Mouse (Mus musculus) hindbrain, embryonic 12.5 days (tissue): ENCODE measurements around the gene Mip. TPM values are rescaled to one million over a fixed set of nuclear protein-coding genes. Genes with fewer than 3 reads are reported as not detected.

Experiments
- ATAC-seq: fragments of 200-750 bp; cut with Nextera tagmentation; 2 replicates; pipeline ENCODE4 v1.8.0; 2017; ENCODE audit warnings: moderate TSS enrichment; ENCODE audit not compliant: low FRiP score
- H3K27ac ChIP-seq: fragments of 300-500 bp; sonication (generic); 2 replicates; pipeline ENCODE4 v1.5.1; 2016; ENCODE audit warnings: mild to moderate bottlenecking
- H3K27me3 ChIP-seq: fragments of 300-500 bp; sonication (generic); 2 replicates; pipeline ENCODE4 v1.6.1; 2016; ENCODE audit warnings: mild to moderate bottlenecking
- H3K36me3 ChIP-seq: fragments of 300-500 bp; sonication (generic); 2 replicates; pipeline ENCODE4 v1.6.1; 2016; ENCODE audit warnings: mild to moderate bottlenecking
- H3K4me1 ChIP-seq: fragments of 300-500 bp; sonication (generic); 2 replicates; pipeline ENCODE4 v1.6.1; 2016
- H3K4me2 ChIP-seq: fragments of 300-500 bp; sonication (generic); replicated peaks from 2 replicates; pipeline ENCODE4 v1.6.1; 2016; ENCODE audit warnings: mild to moderate bottlenecking
- H3K4me3 ChIP-seq: fragments of 300-500 bp; sonication (generic); 2 replicates; pipeline ENCODE4 v1.5.1; 2016; ENCODE audit warnings: mild to moderate bottlenecking
- H3K9ac ChIP-seq: fragments of 300-500 bp; sonication (generic); 2 replicates; pipeline ENCODE4 v1.6.1; 2016; ENCODE audit warnings: mild to moderate bottlenecking, moderate library complexity
- H3K9me3 ChIP-seq: fragments of 300-500 bp; sonication (generic); replicated peaks from 2 replicates; pipeline ENCODE4 v1.6.1; 2016; ENCODE audit warnings: mild to moderate bottlenecking
- WGBS: fragments of 180-500 bp; shearing (Covaris S2); methylation state at CpG from one replicate; pipeline ENCODE4 v1.1.7; 2016; 5-methylcytosine and 5-hydroxymethylcytosine counted together
- polyA plus RNA-seq: library from polyadenylated mRNA; unstranded; fragments of >200 nt; fragmentation: Nextera tagmentation; extraction: Ambion mirVana; gene quantifications from 2 replicates; pipeline ENCODE4 v1.2.1, GENCODE M21; 2016

The Mip gene
- polyA plus RNA-seq, 1 experiment from 2014 or later, result not detected

- no peak overlapping the region for H3K4me2 ChIP-seq
Observed at GRCm38 (mm10) chr10:128193113-128193512, 32.5 kb upstream of the Mip start.

DNA sequence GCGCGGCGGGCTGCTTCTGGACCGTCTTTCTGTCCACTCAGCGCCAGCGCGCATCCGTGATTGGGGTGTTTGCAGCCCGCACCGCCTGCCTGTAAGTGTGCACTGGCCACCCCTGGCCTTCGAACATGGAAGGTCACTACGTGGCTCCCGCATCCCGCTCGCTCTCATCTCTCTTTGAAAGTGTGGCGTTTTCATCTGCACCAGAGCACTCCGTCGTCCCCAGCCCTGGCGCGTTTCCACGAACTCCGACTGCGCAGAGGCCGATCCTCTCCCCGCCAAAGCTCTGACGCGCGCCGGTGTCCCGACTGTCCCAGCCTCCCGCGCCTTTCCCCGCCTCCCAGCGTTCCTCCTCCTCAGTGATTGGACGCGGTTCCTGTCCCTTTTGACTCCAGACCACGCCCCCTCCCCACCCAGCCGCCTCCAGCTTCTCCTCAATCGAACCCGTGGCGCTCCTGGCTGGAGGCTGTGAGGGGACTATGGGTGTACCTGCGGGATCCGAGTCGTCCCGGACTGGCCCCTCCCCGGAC is 31.6 kb upstream of the Mip start, which contains the start of gene Gls2:
Gene Gls2 (plus strand): TSS at position 434 of the 527 bp plus-strand sequence.
- H3K9me3 ChIP-seq, result no peaks in the 10 kb centered on the region
- ATAC-seq, result peak; percentile 98
- H3K4me2 ChIP-seq, result peak within 1 kb of the TSS; percentile 98
- no peaks in the 10 kb centered on the region for H3K36me3 ChIP-seq
- H3K27me3 ChIP-seq, result peaks cover 32% of the 10 kb centered on the region
- H3K4me3 ChIP-seq, result peak within 1 kb of the TSS; percentile 75
- H3K27ac ChIP-seq, result 0 out of 2 replicates have a peak within 1 kb of the TSS, but pooled peaks have one; percentile 12
- under 1% methylated on average over 46 of the region's 46 CpGs for WGBS
- peak within 1 kb of the TSS; percentile 81 for H3K9ac ChIP-seq
- H3K4me1 ChIP-seq, result peaks cover 9% of the 10 kb centered on the region; the same call in 1 of the 2 replicates

More at GRCm38 (mm10) chr10:128193113-128193512, 32.5 kb upstream of the Mip start:
- Histone ChIP-seq H3K4me3 (no peak overlapping the region; the same call in 1 of the 2 replicates), H3K27me3 (peaks cover 32% of the 10 kb centered on the region), H3K36me3 (no peaks in the 10 kb centered on the region), H3K27ac (no peak overlapping the region), H3K9me3 (no peaks in the 10 kb centered on the region), H3K4me1 (peaks cover 12% of the 10 kb centered on the region; the same call in 1 of the 2 replicates), H3K9ac (no peak overlapping the region)
- 87% methylated on average over 6 of the region's 6 CpGs for WGBS
- no peak for ATAC-seq

DNA sequence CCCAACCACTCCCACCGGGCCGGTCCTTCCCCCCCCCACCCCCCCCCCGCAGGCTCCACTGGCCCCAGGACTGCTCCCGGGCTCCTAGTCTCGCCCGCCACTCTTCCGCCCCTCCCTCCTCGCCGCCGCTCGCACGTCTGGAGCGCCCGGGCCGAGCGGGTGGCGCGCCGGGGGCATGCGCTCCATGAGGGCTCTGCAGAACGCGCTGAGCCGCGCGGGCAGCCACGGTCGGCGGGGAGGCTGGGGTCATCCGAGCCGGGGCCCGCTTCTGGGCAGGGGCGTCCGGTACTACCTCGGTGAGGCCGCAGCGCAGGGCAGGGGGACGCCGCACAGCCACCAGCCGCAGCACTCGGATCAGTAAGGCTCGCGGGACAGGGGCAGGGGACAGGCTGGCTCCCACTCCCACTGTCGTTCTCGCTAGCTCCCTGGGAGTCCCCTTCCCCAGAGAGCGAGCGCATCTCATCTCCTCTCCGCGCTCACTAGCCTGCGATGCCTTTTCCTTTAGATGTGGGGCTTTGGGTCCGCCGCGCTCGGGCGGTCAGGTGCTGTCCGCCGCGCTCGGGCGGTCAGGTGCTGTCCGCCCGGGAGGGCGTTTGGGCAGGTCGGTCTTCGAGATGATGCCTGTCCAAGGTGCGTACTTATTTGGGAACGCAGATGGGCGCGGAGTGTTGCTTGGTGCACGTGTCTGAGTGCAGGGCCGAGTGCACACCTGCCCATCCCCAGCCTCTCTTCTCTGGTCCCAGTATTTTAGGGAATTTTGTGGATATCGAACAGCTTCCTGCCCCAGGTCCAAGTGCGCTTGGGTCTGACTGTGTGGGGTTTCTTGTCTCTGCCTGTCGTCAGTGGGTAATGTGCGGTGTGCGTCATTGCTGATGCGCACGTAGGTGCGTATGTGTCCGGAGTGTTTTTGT is 30.8 kb upstream of the Mip start:
- H3K9ac ChIP-seq, result peak overlapping the region; percentile 81
- peak overlapping the region; percentile 98 for H3K4me2 ChIP-seq
- under 1% methylated on average over 58 of the region's 79 CpGs for whole genome bisulfite sequencing
- H3K27me3 ChIP-seq, result peaks cover 32% of the 10 kb centered on the region
- peak overlapping the region; percentile 75 for H3K4me3 ChIP-seq
- peaks cover 9% of the 10 kb centered on the region; the same call in 1 of the 2 replicates for H3K4me1 ChIP-seq
- no peaks in the 10 kb centered on the region for H3K36me3 ChIP-seq
- no peaks in the 10 kb centered on the region for H3K9me3 ChIP-seq
- peak; percentile 93 for ATAC-seq
- 0 out of 2 replicates have a peak overlapping the region, but pooled peaks have one; percentile 12 for H3K27ac ChIP-seq

- Histone ChIP-seq H3K4me1 (no peaks in the 10 kb centered on the region), H3K36me3 (peaks cover 7% of the 10 kb centered on the region), H3K27me3 (peaks cover 4% of the 10 kb centered on the region), H3K9me3 (no peaks in the 10 kb centered on the region), H3K9ac (no peak overlapping the region), H3K4me2 (no peak overlapping the region), H3K27ac (no peak overlapping the region), H3K4me3 (no peak overlapping the region)
- WGBS, result 79% methylated on average over 6 of the region's 6 CpGs
- ATAC-seq, result no peak
Observed at GRCm38 (mm10) chr10:128201856-128202255, 23.8 kb upstream of the Mip start.

GRCm38 (mm10) chr10:128204941-128205340 is 20.7 kb upstream of the Mip start:
- Histone ChIP-seq H3K27me3 (no peaks in the 10 kb centered on the region), H3K4me1 (no peaks in the 10 kb centered on the region), H3K9ac (no peak overlapping the region), H3K4me3 (no peak overlapping the region), H3K36me3 (peaks cover 7% of the 10 kb centered on the region), H3K9me3 (no peaks in the 10 kb centered on the region), H3K27ac (no peak overlapping the region), H3K4me2 (no peak overlapping the region)
- 88% methylated on average over 15 of the region's 15 CpGs for WGBS
- ATAC-seq, result no peak

GRCm38 (mm10) chr10:128208326-128208725 is 17.3 kb upstream of the Mip start:
- peaks cover 9% of the 10 kb centered on the region for H3K4me1 ChIP-seq
- peaks cover under 1% of the 10 kb centered on the region; the same call in 1 of the 2 replicates for H3K27me3 ChIP-seq
- peaks cover 7% of the 10 kb centered on the region for H3K36me3 ChIP-seq
- no peak overlapping the region for H3K4me3 ChIP-seq
- H3K4me2 ChIP-seq, result no peak overlapping the region
- WGBS, result 94% methylated on average over 10 of the region's 10 CpGs
- no peak overlapping the region for H3K27ac ChIP-seq
- no peak overlapping the region for H3K9ac ChIP-seq
- H3K9me3 ChIP-seq, result no peaks in the 10 kb centered on the region
- no peak for ATAC-seq

GRCm38 (mm10) chr10:128209311-128210009 is 16.2 kb upstream of the Mip start:
- 94% methylated on average over 11 of the region's 11 CpGs for WGBS
- no peak overlapping the region for H3K4me2 ChIP-seq
- no peak overlapping the region for H3K9ac ChIP-seq
- no peak overlapping the region for H3K27ac ChIP-seq
- no peak for ATAC-seq
- peaks cover 3% of the 10 kb centered on the region; the same call in 1 of the 2 replicates for H3K27me3 ChIP-seq
- no peaks in the 10 kb centered on the region for H3K9me3 ChIP-seq
- peaks cover 9% of the 10 kb centered on the region for H3K4me1 ChIP-seq
- no peak overlapping the region for H3K4me3 ChIP-seq
- peaks cover 7% of the 10 kb centered on the region for H3K36me3 ChIP-seq

DNA sequence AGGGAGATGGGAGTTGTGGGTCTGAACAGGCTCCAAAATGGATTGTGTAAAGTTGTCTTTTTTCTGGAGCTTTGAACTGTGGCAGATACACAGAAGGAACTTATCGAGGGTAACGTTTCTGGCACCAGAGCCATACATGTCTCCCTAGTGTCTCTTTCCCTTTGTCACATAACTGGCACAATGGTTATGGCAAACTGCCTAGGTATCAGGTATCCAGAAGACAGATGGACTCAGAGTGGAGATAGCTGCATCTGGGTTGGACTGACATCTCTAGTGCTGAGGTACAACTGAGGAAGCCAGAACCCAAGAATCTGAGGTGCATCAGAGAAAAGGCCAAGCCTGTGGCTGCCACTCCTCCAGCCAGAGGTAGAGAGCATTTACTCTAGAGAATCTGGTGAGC is 15.5 kb upstream of the Mip start:
- WGBS, result 81% methylated on average over 2 of the region's 2 CpGs
- Histone ChIP-seq H3K4me3 (no peak overlapping the region), H3K27me3 (peaks cover 3% of the 10 kb centered on the region; the same call in 1 of the 2 replicates), H3K9ac (no peak overlapping the region), H3K36me3 (peaks cover 7% of the 10 kb centered on the region), H3K9me3 (no peaks in the 10 kb centered on the region), H3K4me2 (no peak overlapping the region), H3K4me1 (peaks cover 9% of the 10 kb centered on the region), H3K27ac (no peak overlapping the region)
- no peak for ATAC-seq

GRCm38 (mm10) chr10:128210954-128211353 is 14.7 kb upstream of the Mip start:
- peak overlapping the region; percentile 59 for H3K4me3 ChIP-seq
- H3K4me2 ChIP-seq, result peak overlapping the region; percentile 90
- H3K36me3 ChIP-seq, result peaks cover 7% of the 10 kb centered on the region; the same call in 1 of the 2 replicates
- H3K27ac ChIP-seq, result no peak overlapping the region
- peak overlapping the region; percentile 70 for H3K9ac ChIP-seq
- H3K9me3 ChIP-seq, result no peaks in the 10 kb centered on the region
- ATAC-seq, result 0 out of 2 replicates have a peak, but pooled peaks have one; percentile 9
- WGBS, result 40% methylated on average over 14 of the region's 14 CpGs
- peaks cover 9% of the 10 kb centered on the region for H3K4me1 ChIP-seq
- peaks cover 3% of the 10 kb centered on the region; the same call in 1 of the 2 replicates for H3K27me3 ChIP-seq

- Histone ChIP-seq H3K9ac (peak within 1 kb of the TSS; percentile 70), H3K27ac (no peak within 1 kb of the TSS), H3K4me1 (peaks cover 9% of the 10 kb centered on the region), H3K36me3 (peaks cover 3% of the 10 kb centered on the region; the same call in 1 of the 2 replicates), H3K4me2 (peak within 1 kb of the TSS; percentile 90), H3K4me3 (peak within 1 kb of the TSS; percentile 59), H3K9me3 (no peaks in the 10 kb centered on the region), H3K27me3 (peaks cover 3% of the 10 kb centered on the region; the same call in 1 of the 2 replicates)
- ATAC-seq, result peak; percentile 94
- WGBS, result under 1% methylated on average over 30 of the region's 30 CpGs
Observed at GRCm38 (mm10) chr10:128211390-128212108, 14.1 kb upstream of the Mip start, which contains the start of gene Spryd4. TSS of gene Spryd4 (minus strand) at chr10:128211807.

GRCm38 (mm10) chr10:128212148-128212547 is 13.5 kb upstream of the Mip start:
- Histone ChIP-seq H3K4me1 (peaks cover 9% of the 10 kb centered on the region), H3K4me3 (peak overlapping the region; percentile 59), H3K27me3 (peaks cover 3% of the 10 kb centered on the region; the same call in 1 of the 2 replicates), H3K9ac (no peak overlapping the region), H3K36me3 (no peaks in the 10 kb centered on the region), H3K27ac (no peak overlapping the region), H3K9me3 (no peaks in the 10 kb centered on the region), H3K4me2 (peak overlapping the region; percentile 90)
- ATAC-seq, result peak; percentile 12; the same call in 1 of the 2 replicates
- 56% methylated on average over 6 of the region's 6 CpGs for WGBS
